ENCODE assay signal across 8 mouse cellular contexts in the genomic region with DNA sequence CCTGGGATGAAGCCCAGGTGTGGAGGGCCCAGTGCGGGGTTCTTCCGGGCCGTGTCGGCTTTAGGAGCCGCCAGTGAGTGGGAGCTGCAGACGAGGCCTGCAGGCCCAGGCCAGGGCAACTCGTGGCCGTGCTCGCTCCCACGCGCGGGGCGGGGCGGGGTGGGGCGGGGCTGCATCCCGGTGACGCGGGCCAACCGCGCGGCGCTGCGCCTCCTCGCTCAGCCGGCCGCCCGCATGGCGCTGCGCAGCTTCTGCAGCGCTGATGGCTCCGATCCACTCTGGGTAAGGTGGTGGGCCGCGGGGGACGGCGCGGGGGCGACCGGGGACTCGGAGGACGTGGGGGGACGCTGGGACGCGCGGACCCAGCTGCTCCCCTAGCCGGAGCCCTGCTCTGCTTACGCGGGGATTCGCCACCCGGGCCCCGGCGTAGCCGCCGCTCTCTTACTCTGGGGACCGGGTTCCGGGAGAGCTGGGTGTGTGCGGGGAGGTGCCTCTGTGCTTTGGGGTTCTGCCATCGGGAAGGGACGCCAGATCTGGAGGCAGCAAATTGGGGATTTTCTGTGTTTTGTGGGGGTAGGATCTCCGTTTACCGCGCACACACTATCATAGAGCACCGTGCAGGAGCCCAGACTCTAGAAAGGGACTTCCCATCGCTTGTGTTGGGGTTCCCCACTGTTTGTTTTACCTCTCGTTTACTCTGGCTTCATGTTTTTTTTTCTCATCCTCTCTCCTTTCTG. TPM values are rescaled to one million over a fixed set of nuclear protein-coding genes. Genes with fewer than 3 reads are reported as not detected.
A peak's percentile ranks its signal among the peaks of the same experiment; 100 is the strongest.
DNase-seq lines count a peak whose midpoint lies in the region; ATAC-seq and TF ChIP-seq lines count a peak whose summit lies in the region.

A gene (plus strand): TSS at position 197 of the 737 bp plus-strand sequence.

- under 1% methylated on average over 64 of the region's 64 CpGs for WGBS in bone marrow, adult 2 months
- 1% methylated on average over 50 of the region's 64 CpGs for WGBS in embryonic facial prominence, embryonic 15.5 days
- WGBS in kidney, embryonic 15.5 days: under 1% methylated on average over 42 of the region's 64 CpGs
- WGBS in liver, adult 2 months: 2% methylated on average over 55 of the region's 64 CpGs

- no peaks in the 10 kb centered on the region for H3K27me3 ChIP-seq in embryonic facial prominence, embryonic 15.5 days
- H3K27me3 ChIP-seq in kidney, embryonic 15.5 days: no peaks in the 10 kb centered on the region
- peaks cover 5% of the 10 kb centered on the region; the same call in 1 of the 2 replicates for H3K27me3 ChIP-seq in liver, adult 2 months (ENCODE audit: control insufficient read depth, insufficient read depth, low read length)
- H3K27me3 ChIP-seq in myocyte (ENCODE audit: control insufficient read depth, insufficient read depth, insufficient read length): no peaks in the 10 kb centered on the region

- H3K4me3 ChIP-seq in bone marrow, adult 2 months (replicated peaks; ENCODE audit: control insufficient read depth, low read depth, low read length): peak within 1 kb of the TSS; percentile 71
- peak within 1 kb of the TSS; percentile 79 for H3K4me3 ChIP-seq in embryonic facial prominence, embryonic 15.5 days (replicated peaks)
- H3K4me3 ChIP-seq in kidney, embryonic 15.5 days (replicated peaks): peak within 1 kb of the TSS; percentile 91
- H3K4me3 ChIP-seq in liver, adult 2 months (ENCODE audit: insufficient read depth, low read depth, low read length): peak within 1 kb of the TSS; percentile 93
- H3K4me3 ChIP-seq in myocyte: peak within 1 kb of the TSS; percentile 63

- H3K36me3 ChIP-seq in embryonic facial prominence, embryonic 15.5 days: no peaks in the 10 kb centered on the region
- no peaks in the 10 kb centered on the region for H3K36me3 ChIP-seq in kidney, embryonic 15.5 days
- H3K36me3 ChIP-seq in liver, adult 2 months (ENCODE audit: control insufficient read depth, insufficient read depth, low read length): no peaks in the 10 kb centered on the region
- no peaks in the 10 kb centered on the region for H3K36me3 ChIP-seq in myocyte (ENCODE audit: control insufficient read depth, insufficient read depth)

- TF ChIP-seq CTCF in bone marrow, adult 2 months (IDR thresholded peaks at IDR 0.05; ENCODE audit: control insufficient read depth, insufficient read depth, low read length): peak; percentile 0; the same call in 1 of the 2 replicates
- no peak for TF ChIP-seq CTCF in liver, adult 2 months (IDR thresholded peaks at IDR 0.05; ENCODE audit: low read depth, low read length)

- peak within 1 kb of the TSS; percentile 71 for H3K9ac ChIP-seq in embryonic facial prominence, embryonic 15.5 days
- peak within 1 kb of the TSS; percentile 77 for H3K9ac ChIP-seq in kidney, embryonic 15.5 days
- peak within 1 kb of the TSS; percentile 84 for H3K9ac ChIP-seq in liver, adult 2 months (ENCODE audit: low read depth, low read length)

- H3K9me3 ChIP-seq in embryonic facial prominence, embryonic 15.5 days (replicated peaks): no peaks in the 10 kb centered on the region
- no peaks in the 10 kb centered on the region for H3K9me3 ChIP-seq in kidney, embryonic 15.5 days (replicated peaks)

- H3K4me2 ChIP-seq in embryonic facial prominence, embryonic 15.5 days (replicated peaks): peak within 1 kb of the TSS; percentile 88
- peak within 1 kb of the TSS; percentile 96 for H3K4me2 ChIP-seq in kidney, embryonic 15.5 days
- peak within 1 kb of the TSS; percentile 94 for H3K4me2 ChIP-seq in myocyte (ENCODE audit: low read depth)

- DNase-seq in 3T3-L1 (ENCODE audit: low read depth, low spot score): peak; percentile 74
- DNase-seq in heart, adult 9 months (ENCODE audit: low spot score in 2 of 2): peak; percentile 77 to 80
- DNase-seq in liver, adult 2 months (ENCODE audit: extremely low read depth, low read depth, low spot score): no peak
- DNase-seq in spleen, postnatal 4 days (ENCODE audit: low spot score in 2 of 2): peak; percentile 60 to 82

- H3K27ac ChIP-seq in bone marrow, adult 2 months (ENCODE audit: control insufficient read depth, insufficient read depth, low read depth, low read length, poor library complexity): peak within 1 kb of the TSS; percentile 11; the same call in 1 of the 2 replicates
- peak within 1 kb of the TSS; percentile 65 for H3K27ac ChIP-seq in embryonic facial prominence, embryonic 15.5 days (replicated peaks)
- H3K27ac ChIP-seq in kidney, embryonic 15.5 days: peak within 1 kb of the TSS; percentile 58; the same call in 1 of the 2 replicates
- H3K27ac ChIP-seq in liver, adult 2 months (replicated peaks; ENCODE audit: insufficient read depth, low read depth, low read length): no peak within 1 kb of the TSS

- H3K4me1 ChIP-seq in bone marrow, adult 2 months (ENCODE audit: control insufficient read depth, insufficient read depth, low read length): peaks cover 2% of the 10 kb centered on the region; the same call in 1 of the 2 replicates
- peaks cover 13% of the 10 kb centered on the region for H3K4me1 ChIP-seq in embryonic facial prominence, embryonic 15.5 days
- peaks cover 13% of the 10 kb centered on the region for H3K4me1 ChIP-seq in kidney, embryonic 15.5 days
- no peaks in the 10 kb centered on the region for H3K4me1 ChIP-seq in liver, adult 2 months (ENCODE audit: control insufficient read depth, insufficient read depth, low read length)

- no peaks in the 10 kb centered on the region for H3K79me2 ChIP-seq in liver, adult 2 months (ENCODE audit: control insufficient read depth, insufficient read depth, low read length)
- peaks cover 53% of the 10 kb centered on the region for H3K79me2 ChIP-seq in myocyte (ENCODE audit: control insufficient read depth, insufficient read depth)

- peak; percentile 94 for ATAC-seq in embryonic facial prominence, embryonic 15.5 days (ENCODE audit: insufficient number of reproducible peaks, low FRiP score, low TSS enrichment, low read depth)
- peak; percentile 98 for ATAC-seq in kidney, embryonic 15.5 days (replicated peaks; ENCODE audit: low FRiP score)

- H3ac ChIP-seq in myocyte (ENCODE audit: control insufficient read depth, insufficient read length): peak within 1 kb of the TSS; percentile 51

- no peak for TF ChIP-seq POLR2A in bone marrow, adult 2 months (IDR thresholded peaks at IDR 0.05; ENCODE audit: borderline replicate concordance, control insufficient read depth, low read depth, low read length)
- no peak for TF ChIP-seq POLR2A in liver, adult 2 months (IDR thresholded peaks at IDR 0.05; ENCODE audit: extremely low read depth, insufficient read depth, low read length)
- TF ChIP-seq POLR2A in myocyte (IDR thresholded peaks at IDR 0.05; ENCODE audit: insufficient read length, low read depth): peak; percentile 93

TF ChIP-seq in myocyte, 11 proteins besides CTCF, POLR2A, EP300 and RAD21:
- TF ChIP-seq POLR2AphosphoS2 (IDR thresholded peaks at IDR 0.05; ENCODE audit: insufficient read length, low read depth) (peak; percentile 86), MYOD1 (IDR thresholded peaks at IDR 0.05; ENCODE audit: control insufficient read depth in 1 of 3, insufficient read length in 2 of 3, low read depth in 2 of 3) (peak in 1 of 3 experiments; percentile 44), TCF3 (IDR thresholded peaks at IDR 0.05; ENCODE audit: insufficient read length, low read depth) (no peak), CEBPB (IDR thresholded peaks at IDR 0.05; ENCODE audit: insufficient read depth, poor library complexity, severe bottlenecking) (no peak), MYOG (IDR thresholded peaks at IDR 0.05; ENCODE audit: control insufficient read depth in 1 of 3, insufficient read depth in 1 of 3, insufficient read length in 2 of 3, low read depth in 2 of 3) (peak in 1 of 3 experiments; percentile 23), MAX (IDR thresholded peaks at IDR 0.05; ENCODE audit: low read depth) (no peak)

RNA-seq across cellular contexts. Expression of the gene that starts here (rescaled TPM):
- 3.9 and 9.1 TPM in 2 replicates for polyA plus RNA-seq in bone marrow, adult 2 months (2011; ENCODE audit: insufficient read depth, insufficient read length, low replicate concordance, missing spikeins)
- polyA plus RNA-seq in embryonic facial prominence, embryonic 15.5 days (2015; fragmentation: Nextera tagmentation; extraction: Ambion mirVana): 14.1 and 15.0 TPM in 2 replicates
- polyA plus RNA-seq in kidney, embryonic 15.5 days (2015; fragmentation: Nextera tagmentation; extraction: Ambion mirVana): 13.3 and 13.5 TPM in 2 replicates
- 1.3 and 2.3 TPM in 2 replicates for total RNA-seq in liver, adult 2 months (2014; rRNA removed)
- 1.1 and 1.6 TPM in 2 replicates for polyA plus RNA-seq in liver, adult 2 months (2012; rRNA removed)
- 23.0 TPM for polyA plus RNA-seq in myocyte (2012; fragmentation: generic; extraction: Trizol)
